Mouse (Mus musculus) hindlimb bud, embryonic 11.5 days (tissue): Measurements from ENCODE around the gene Tnrc6c.
A peak's percentile ranks its signal among the peaks of the same experiment; 100 is the strongest.

Source experiments
- DNase-seq: peaks from one replicate; pipeline ENCODE4 v3.0.0-alpha.2; 2012; ENCODE audit warnings: low read depth, low spot score; ENCODE audit errors: extremely low spot score

The Tnrc6c gene

DNA sequence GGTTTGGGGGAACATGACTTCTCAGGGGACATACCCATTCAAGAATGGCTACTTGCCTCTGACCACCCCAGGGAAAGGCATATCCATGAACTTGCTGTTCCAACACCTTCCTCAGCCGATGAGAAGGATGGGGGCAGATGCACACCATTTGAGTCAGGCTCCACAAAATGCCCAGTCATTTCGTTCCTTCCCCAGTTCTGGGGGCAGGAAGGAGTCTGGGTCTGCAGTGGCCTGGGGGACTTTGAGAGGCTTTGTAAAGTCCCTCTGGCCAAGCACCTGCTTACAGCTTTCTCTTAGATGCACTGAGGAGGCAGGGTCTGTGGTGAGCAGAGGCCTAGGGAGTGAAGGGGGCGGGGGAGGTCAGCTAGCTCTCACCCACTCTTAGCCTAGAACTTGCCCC is 20.8 kb upstream of the Tnrc6c start:
- DNase-seq = no peak

GRCm38 (mm10) chr11:117638386-117638785 is 15.7 kb upstream of the Tnrc6c start:
- no peak for DNase-seq

DNA sequence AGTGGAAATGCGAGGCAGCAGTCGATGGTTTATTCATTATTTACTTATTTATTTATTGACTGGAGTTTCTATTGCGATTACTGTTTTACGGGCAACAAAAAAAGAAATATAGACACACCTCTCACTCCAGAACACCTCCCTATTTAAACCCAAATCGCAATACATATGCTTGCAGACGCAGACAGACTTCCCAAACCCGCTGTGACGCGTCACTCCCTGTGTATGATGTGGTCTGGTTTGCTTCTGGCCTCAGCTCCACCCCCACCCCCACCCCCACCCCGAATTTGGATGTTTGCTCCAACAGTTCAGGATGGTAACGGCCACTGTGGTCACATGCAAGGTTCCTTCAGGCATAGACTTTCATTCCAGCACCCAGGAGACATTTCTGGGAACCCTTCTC is 15.3 kb upstream of the Tnrc6c start:
- DNase-seq = no peak

DNA sequence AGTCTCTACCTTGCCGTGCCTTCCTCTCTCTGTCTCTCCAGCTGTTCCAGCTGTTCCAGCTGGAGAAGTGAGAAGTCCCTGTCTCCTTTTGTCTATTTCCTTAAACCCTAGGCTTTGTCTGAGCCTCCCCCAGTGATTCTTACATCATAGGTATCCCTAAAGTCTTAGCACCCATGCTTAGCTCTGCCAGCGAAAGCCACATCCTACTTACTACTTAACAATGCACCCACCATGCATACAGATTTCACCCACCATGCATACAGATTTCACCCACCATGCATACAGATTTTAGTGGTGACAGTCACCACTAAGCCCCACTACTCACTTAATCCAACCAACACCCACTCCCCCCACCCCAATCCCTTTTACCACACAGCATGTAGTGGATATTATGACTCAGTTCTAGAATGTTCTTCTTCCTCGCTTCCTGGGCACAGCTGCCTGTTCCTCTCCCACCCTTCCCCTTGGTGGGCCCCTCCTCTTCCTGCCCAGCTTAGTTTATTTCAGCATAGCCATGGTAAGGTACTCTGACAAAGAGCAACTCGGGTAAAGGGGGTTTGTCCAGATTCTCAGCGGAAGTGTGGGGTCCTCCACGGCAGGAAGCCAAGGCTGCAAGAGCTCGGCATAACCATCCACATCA is 14.6 kb upstream of the Tnrc6c start:
- DNase-seq = no peak

DNA sequence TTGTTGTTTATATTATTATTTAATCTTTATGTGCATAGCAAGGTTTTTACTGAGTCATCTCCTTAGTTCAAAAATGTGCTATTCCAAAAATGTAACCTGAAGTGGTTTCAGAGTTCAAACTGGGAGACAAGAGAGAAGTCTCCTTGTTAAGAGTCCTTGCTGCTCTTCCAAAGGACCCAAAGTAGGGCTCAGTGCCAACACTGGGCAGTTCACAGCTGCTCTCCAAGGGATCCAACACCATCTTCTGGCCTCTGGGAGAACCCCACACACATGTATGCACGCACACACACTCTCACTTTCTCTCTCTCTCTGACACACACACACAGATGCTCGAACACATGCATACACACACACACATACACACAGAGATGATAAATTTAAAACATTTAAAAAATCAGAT is 11.9 kb upstream of the Tnrc6c start:
- no peak for DNase-seq

GRCm38 (mm10) chr11:117643240-117643639 is 10.8 kb upstream of the Tnrc6c start:
- no peak for DNase-seq

- no peak for DNase-seq
These were observed 7.3 kb upstream of the Tnrc6c start for GRCm38 (mm10) chr11:117646786-117647185.

DNA sequence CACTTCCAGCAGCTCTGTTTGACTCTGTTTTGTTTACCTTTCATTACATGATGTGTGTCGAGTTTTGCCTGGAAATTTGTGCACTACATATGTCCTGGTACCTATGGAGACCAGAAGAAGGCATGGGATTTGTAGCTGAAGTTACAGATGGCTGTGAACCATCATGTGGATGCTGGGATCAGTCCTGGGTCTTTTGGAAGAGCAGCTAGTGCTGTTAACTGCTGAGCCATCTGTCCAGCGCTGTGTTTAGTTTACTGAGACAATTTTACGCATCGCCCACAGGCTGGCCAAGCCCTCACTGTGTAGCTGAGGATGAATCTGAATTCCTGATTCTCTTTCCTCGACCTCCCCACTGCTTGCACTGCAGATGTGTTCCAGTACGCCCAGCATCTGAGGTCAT is 6.1 kb upstream of the Tnrc6c start:
- no peak for DNase-seq

DNA sequence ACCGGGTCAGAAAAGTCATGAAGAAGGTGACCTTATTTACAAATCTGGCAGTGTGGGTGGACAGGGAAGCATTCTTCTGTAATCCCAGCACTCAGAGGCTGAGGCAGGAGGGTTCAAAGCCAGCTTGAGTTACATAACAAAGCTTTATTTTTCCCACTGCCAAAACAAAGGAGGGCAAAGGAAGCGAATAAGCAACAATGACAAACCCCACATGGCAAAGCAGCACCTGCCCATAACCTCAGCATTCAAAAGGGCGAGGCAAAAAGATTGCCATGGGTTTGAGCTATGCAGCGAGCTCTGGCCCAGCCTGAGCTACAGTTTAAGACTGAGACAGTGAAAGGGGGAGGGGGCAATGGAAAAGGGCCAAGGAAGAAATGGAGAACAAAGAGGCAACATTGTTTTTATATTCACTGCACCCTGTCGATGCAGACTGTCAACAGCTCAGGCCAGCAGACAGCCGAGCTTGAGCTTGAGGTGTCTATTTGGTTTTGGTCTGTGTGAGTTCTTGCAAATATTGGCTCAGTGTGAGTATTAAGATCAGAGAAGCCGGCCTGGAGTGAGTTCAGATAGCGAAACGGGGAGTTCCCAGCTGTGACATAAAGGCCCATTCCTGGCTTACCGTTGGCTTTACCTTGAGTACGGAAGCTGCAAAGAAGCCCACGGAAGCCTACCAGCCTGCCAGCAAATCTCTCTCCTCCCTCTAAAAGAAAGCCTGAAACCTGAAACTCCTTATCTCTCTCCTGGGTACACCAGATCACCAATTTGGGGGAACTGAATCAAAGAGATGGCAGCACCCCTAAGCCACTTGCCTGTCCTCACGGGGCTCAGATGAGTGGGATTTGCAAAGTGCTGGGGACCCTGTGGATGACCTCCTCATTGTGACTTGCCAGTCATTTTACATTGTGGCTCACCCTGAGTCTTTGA is 3.1 kb upstream of the Tnrc6c start:
- DNase-seq = no peak

- no peak for DNase-seq
These were observed 1.2 kb upstream of the Tnrc6c start for GRCm38 (mm10) chr11:117652907-117653306.

DNA sequence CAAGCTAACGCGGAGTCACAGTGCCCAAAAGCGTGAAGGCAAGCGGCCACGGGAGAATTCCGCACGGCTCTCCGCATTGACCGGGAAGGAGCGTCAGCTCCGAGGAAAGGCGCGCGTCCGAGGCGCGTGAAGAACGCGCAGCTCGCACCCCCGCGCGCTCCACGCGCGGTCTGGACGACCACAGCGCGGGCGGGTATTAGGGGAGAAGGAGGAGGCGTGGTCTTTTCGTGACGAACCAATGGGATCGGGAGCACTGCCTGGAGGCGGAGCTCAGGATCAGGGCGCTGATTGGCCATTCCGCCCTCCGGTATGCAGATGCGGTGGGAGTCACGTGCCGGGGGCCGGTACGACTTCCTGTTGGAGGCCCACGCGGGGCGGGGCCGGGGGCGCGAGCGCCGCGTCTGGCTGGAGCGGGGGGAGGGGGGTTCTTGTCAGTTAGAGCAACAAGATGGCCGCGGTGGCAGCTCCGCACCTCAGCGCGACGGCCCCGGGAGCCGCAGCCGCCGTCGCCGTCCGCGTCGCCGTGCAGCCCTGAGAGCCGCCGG is 363 bp downstream of the Tnrc6c start:
- peak; percentile 96 for DNase-seq

DNA sequence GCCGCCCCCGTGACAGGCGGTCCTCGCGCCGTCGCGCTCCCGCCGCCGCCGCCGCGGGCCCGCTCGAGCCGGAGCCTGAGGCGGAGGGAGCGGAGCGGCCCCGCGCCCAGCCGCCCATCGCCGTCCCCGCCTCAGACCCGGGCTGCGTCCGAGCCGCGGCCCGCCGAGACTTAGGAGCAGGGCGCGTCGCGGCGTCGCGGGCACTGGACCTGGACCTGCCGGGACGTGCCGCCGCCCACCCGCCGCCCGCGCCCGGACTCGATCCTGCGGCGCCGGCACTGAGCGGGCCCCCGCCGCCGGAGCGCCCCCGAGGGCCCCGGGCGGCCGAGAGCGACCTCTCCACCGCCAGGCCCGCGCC is 824 bp downstream of the Tnrc6c start:
- DNase-seq = no peak

- no peak for DNase-seq
These were observed 1.4 kb downstream of the Tnrc6c start for GRCm38 (mm10) chr11:117655292-117656076.

GRCm38 (mm10) chr11:117656077-117656401 is 1.9 kb downstream of the Tnrc6c start:
- DNase-seq = no peak

GRCm38 (mm10) chr11:117658974-117659373 is 4.9 kb downstream of the Tnrc6c start:
- no peak for DNase-seq

- no peak for DNase-seq
These were observed 9.1 kb downstream of the Tnrc6c start for GRCm38 (mm10) chr11:117663036-117663809.

DNA sequence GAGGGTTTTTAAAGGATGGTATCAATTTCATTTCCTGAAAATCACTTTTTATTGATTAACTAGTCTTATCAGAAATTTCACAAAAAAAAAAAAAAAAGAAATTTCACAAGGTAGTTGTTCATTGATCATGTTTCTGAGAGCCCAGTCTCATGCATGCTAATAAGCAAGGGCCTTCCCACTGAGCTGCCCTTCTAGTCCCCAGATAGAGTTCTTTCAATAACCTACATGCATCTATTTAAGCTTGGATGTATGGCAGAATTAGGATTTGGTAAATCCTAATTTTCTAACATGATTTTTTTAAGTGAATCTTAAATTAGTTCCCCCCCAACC is 9.7 kb downstream of the Tnrc6c start:
- DNase-seq = no peak

- no peak for DNase-seq
These were observed 11.1 kb downstream of the Tnrc6c start for GRCm38 (mm10) chr11:117665189-117665588.

GRCm38 (mm10) chr11:117666563-117666962 is 12.5 kb downstream of the Tnrc6c start:
- no peak for DNase-seq

DNA sequence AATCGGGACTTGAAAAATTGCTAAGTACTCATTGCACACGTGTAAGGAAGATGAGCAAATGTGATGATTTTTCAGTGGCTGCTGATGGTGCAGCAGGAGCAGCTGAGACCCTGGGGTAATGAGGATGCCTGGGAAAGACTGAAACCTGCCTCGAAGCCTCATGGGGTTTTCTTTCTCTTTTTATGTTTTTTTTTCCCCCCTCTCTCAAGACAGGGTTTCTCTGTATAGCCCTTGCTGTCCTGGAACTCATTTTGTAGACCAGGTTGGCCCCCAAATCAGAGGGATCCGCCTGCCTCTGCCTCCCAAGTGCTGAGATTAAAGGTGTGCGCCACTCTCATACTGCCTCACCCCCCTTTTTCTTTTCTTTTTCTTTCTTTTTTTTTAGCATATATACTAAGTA is 13.1 kb downstream of the Tnrc6c start:
- no peak for DNase-seq

DNA sequence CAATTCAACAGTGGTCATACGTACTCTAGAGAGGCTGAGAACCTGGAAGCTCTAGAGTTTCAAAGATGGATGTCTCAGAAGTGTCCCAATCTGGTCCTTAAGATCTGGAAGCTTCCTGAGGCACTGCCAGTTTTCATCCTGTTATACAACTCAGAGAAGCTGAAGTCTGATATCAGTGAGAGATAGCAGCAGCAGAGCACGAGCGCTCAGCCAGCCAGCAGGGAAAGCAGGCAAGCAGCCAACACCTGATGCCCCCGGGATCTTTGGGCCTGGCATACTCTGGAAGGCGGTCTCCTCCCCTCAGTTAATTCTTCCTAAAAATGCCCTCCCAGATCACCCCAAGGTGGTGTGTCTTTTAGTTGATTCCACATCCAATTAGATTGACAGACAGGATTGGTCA is 13.7 kb downstream of the Tnrc6c start:
- DNase-seq = no peak
